Mouse (Mus musculus) ES-E14 (cell line): Measurements from ENCODE around the gene Cdc14b.

ENCODE experiments used
- HCFC1 ChIP-seq: IDR thresholded peaks from 2 replicates; pipeline ENCODE4 v1.6.1; 2012; ENCODE audit warnings: low read length, inconsistent platforms, borderline replicate concordance; ENCODE audit not compliant: insufficient read depth
- MAFK ChIP-seq: IDR thresholded peaks from 2 replicates; pipeline ENCODE4 v1.6.1; 2014; ENCODE audit warnings: mild to moderate bottlenecking, low read depth, low read length, inconsistent platforms; ENCODE audit not compliant: insufficient read depth
- ZNF384 ChIP-seq: IDR thresholded peaks from 2 replicates; pipeline ENCODE4 v1.6.1; 2012; ENCODE audit warnings: low read depth, low read length, inconsistent platforms

GRCm38 (mm10) chr13:64152241-64152669 lies 122.8 kb downstream of the Cdc14b start:
- TF ChIP-seq HCFC1 (peak; percentile 68; the same call in 1 of the 2 replicates), MAFK (no peak), ZNF384 (no peak)
